Mouse (Mus musculus): ENCODE results near the gene Hnrnpf. TPM values are rescaled to one million over a fixed set of nuclear protein-coding genes. Genes with fewer than 3 reads are reported as not detected.

Gene Hnrnpf
- polyA plus RNA-seq, 1 experiment from 2014 or later: 907 TPM

DNA sequence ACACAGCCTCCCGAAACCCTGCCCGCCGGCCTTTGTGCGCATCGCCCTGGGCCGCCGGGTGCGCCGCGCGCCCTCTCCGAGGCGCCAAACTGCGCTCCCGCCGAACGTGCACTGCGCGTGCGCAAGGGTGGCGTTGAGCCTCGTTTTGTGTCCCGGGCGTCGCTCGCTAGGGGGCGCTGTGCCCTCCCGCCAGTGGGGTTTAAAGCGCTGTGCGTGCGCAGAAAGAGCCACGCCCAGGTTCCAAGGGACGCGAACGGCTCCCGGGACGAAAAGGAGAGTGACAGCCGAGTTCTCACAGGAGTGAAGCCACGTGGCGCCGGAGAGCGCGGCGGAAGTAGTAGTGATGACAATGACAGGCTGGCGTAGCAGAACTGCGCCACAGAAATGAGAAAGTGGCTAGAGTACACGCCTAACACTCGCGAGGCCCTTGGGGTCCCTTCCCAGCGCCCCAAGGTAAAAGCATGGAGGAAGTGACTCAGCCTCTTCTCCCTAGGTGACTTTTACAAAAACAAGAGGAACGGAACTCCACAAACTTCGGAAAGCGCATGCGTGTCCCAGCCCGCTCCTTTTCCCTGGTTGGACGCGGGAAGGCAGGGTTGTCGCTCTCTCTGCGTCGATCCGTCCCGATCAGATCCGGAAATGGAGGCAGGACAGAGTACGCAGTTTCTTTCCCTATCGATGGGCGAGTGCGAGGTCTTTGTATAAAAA, 20.6 kb upstream of the Hnrnpf start:
- peaks cover 11% of the 10 kb centered on the region for H3K4me1 ChIP-seq
- no peaks in the 10 kb centered on the region for H3K36me3 ChIP-seq
- under 1% methylated on average over 67 of the region's 67 CpGs for WGBS
- H3K9me3 ChIP-seq (replicated peaks): no peaks in the 10 kb centered on the region
- DNase-seq (ENCODE audit: low spot score): peak; percentile 100
- peak overlapping the region; percentile 98 for H3K27ac ChIP-seq
- no peaks in the 10 kb centered on the region for H3K27me3 ChIP-seq (ENCODE audit: low read depth, poor library complexity, severe bottlenecking)
- H3K4me3 ChIP-seq: peak overlapping the region; percentile 62

DNA sequence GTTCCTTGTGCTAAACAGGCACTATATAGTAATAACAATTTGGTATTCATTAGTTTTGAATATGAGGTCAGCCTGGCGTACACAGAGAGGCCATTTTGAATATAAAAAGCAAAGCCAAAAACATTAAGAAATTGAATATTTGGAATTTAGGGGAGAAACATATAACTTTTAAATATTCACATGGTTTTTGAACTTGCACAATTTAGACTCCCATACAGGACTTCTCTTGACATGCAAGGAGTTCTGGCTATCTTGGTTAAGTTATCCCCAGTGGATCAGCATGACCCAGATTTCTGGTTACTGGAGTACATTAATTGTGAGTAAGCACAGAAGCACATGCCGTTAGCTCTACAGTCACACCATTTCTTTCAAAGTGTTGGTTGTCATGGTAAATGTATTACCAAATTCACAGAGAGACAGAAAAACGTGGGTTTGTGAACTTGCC, 19.7 kb upstream of the Hnrnpf start:
- Histone ChIP-seq H3K9me3 (replicated peaks) (no peaks in the 10 kb centered on the region), H3K4me1 (peaks cover 11% of the 10 kb centered on the region), H3K27ac (peak overlapping the region; percentile 98), H3K36me3 (no peaks in the 10 kb centered on the region), H3K4me3 (peak overlapping the region; percentile 62), H3K27me3 (ENCODE audit: low read depth, poor library complexity, severe bottlenecking) (no peaks in the 10 kb centered on the region)
- no peak for DNase-seq (ENCODE audit: low spot score)
- WGBS: 57% methylated on average over 3 of the region's 3 CpGs

DNA sequence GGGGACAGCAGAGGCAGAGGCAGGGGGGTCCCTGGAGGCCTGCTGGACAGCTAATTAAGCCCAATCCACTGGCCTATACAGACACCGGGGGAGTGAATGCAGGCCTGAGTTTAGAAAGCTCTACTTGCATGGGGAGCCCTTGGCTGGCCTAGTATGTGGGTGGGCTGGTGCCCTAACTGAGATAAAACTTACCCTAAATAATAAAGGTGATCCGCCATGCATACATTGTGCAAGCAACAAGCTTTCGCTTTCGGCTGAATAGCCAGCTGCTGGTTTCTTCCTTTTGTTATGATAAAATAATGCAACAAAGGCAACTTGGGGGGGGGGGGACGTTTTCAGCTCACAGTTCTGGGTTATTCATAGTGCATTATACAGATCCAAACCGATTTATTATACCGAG, 18.9 kb upstream of the Hnrnpf start:
- Histone ChIP-seq H3K4me1 (peaks cover 11% of the 10 kb centered on the region), H3K4me3 (no peak overlapping the region), H3K36me3 (no peaks in the 10 kb centered on the region), H3K9me3 (replicated peaks) (no peaks in the 10 kb centered on the region), H3K27me3 (ENCODE audit: low read depth, poor library complexity, severe bottlenecking) (no peaks in the 10 kb centered on the region), H3K27ac (no peak overlapping the region)
- WGBS: 82% methylated on average over 7 of the region's 7 CpGs
- no peak for DNase-seq (ENCODE audit: low spot score)

DNA sequence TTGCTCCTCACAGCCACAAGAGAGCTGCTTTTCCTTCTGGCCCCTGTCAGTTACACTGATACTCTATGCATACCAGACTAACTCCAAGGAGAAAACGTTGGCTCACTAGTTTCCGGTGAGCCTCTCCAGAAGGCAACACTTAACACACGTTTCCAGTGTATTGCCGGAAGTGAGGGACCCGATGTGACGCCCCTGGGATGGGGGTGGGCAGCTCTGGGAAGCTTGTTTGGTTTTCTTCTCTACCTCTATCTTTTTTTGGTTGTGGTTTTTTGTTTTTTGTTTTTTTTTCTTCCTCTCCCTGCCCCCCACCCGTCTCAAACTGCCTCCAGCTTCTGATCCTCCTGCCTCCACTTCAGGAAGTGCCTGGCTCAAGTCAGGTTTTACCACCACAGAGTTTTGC, 18.1 kb upstream of the Hnrnpf start:
- peaks cover 11% of the 10 kb centered on the region for H3K4me1 ChIP-seq
- no peaks in the 10 kb centered on the region for H3K27me3 ChIP-seq (ENCODE audit: low read depth, poor library complexity, severe bottlenecking)
- no peak overlapping the region for H3K4me3 ChIP-seq
- H3K36me3 ChIP-seq: no peaks in the 10 kb centered on the region
- H3K9me3 ChIP-seq (replicated peaks): no peaks in the 10 kb centered on the region
- 74% methylated on average over 7 of the region's 7 CpGs for WGBS
- no peak for DNase-seq (ENCODE audit: low spot score)
- no peak overlapping the region for H3K27ac ChIP-seq

DNA sequence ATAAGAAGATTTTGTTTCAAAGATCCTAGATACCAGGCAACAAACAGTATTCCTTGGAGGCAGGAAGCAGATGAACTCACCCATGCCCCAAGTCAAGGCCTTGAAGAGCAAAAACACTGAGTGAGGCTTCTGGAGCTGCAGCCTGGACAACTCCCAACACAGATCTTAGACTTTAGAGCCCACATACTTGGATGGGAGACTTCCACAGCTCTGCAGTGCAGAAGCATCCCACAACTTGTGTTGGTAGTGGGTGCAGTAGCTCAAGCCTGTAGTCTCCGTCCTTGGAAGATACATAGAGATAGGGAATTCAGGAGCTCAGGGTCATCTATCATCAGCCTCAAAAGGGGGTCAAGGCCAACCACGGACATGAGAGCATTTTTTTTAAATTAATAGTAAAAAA, 14.2 kb upstream of the Hnrnpf start:
- WGBS: 96% methylated on average over 2 of the region's 2 CpGs
- Histone ChIP-seq H3K4me3 (no peak overlapping the region), H3K27ac (no peak overlapping the region), H3K27me3 (ENCODE audit: low read depth, poor library complexity, severe bottlenecking) (no peaks in the 10 kb centered on the region), H3K36me3 (no peaks in the 10 kb centered on the region), H3K4me1 (peaks cover 7% of the 10 kb centered on the region; the same call in 1 of the 2 replicates), H3K9me3 (replicated peaks) (no peaks in the 10 kb centered on the region)
- no peak for DNase-seq (ENCODE audit: low spot score)

DNA sequence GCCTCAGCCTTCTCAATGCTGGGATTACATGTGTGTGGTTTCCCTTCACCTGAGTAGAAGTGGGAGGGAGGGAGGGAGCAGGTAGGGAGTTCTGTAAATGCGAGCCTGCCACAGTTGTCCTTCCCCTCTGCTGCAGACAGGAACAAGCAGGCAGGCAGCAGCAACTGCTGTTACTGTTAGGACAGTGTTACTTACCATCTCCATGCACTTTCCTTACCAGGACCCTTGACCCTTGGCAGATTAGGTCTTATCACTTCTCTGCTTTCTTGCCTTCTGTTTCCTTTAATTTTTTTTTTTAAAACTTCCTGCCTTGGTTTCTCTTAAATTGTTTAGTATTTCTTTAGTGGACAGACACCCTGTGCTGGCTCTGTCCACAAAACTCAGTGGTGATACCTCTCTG, 12.1 kb upstream of the Hnrnpf start:
- Histone ChIP-seq H3K27me3 (ENCODE audit: low read depth, poor library complexity, severe bottlenecking) (no peaks in the 10 kb centered on the region), H3K9me3 (replicated peaks) (no peaks in the 10 kb centered on the region), H3K4me3 (no peak overlapping the region), H3K36me3 (no peaks in the 10 kb centered on the region), H3K4me1 (peaks cover 9% of the 10 kb centered on the region; the same call in 1 of the 2 replicates), H3K27ac (peak overlapping the region; percentile 67)
- DNase-seq (ENCODE audit: low spot score): no peak
- 48% methylated on average over 1 of the region's 1 CpGs for WGBS

DNA sequence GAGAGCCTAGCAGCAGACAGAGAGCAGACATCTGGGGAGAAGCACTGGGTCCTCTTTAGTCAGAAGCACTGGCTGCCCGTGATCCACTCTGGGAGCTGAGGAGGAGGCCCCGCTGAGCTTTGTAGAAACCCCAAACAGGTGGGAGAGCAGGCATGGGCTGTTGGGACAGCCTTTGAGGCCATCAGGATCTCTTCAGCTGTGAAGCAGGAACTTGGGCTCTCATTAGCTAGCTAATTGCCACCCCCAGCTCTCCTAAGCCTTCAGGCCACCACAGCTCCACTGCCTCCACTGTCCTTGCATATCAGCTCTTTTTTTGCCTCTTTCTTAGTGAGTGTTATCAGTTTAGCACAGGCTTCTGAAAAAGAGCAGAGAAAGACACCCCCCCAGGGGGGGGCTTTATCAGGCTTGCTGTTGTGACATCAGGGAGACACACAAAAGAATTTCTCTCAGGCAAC, 11.5 kb upstream of the Hnrnpf start:
- no peak for DNase-seq (ENCODE audit: low spot score)
- 71% methylated on average over 2 of the region's 2 CpGs for WGBS
- peak overlapping the region; percentile 67 for H3K27ac ChIP-seq

DNA sequence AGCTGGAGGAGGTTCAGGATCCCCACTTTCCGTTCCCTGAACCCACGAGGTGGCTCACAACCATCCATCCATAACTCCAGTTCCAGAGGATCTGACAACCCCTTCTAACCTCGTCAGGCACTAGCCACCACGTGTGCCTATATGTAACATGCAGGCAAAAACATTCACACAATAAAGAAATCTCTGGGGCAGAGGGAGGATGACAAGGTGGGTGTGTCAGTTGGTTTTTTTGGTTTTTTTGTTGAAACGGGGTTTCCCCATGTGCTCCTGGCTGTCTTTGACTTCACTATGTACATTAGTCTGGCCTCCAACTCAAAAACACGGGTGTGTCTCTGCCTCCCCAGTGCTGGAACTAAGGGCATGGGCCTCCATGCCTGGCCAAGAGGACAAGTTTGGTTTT, 9.9 kb upstream of the Hnrnpf start:
- Histone ChIP-seq H3K4me1 (peaks cover 9% of the 10 kb centered on the region; the same call in 1 of the 2 replicates), H3K9me3 (replicated peaks) (no peaks in the 10 kb centered on the region), H3K36me3 (no peaks in the 10 kb centered on the region), H3K27ac (no peak overlapping the region), H3K4me3 (no peak overlapping the region), H3K27me3 (ENCODE audit: low read depth, poor library complexity, severe bottlenecking) (no peaks in the 10 kb centered on the region)
- no peak for DNase-seq (ENCODE audit: low spot score)
- 85% methylated on average over 6 of the region's 6 CpGs for WGBS

More for the DNA sequence above, 11.5 kb upstream of the Hnrnpf start:
- Histone ChIP-seq H3K9me3 (replicated peaks) (no peaks in the 10 kb centered on the region), H3K4me3 (no peak overlapping the region), H3K36me3 (no peaks in the 10 kb centered on the region), H3K4me1 (peaks cover 9% of the 10 kb centered on the region; the same call in 1 of the 2 replicates), H3K27me3 (ENCODE audit: low read depth, poor library complexity, severe bottlenecking) (no peaks in the 10 kb centered on the region)

DNA sequence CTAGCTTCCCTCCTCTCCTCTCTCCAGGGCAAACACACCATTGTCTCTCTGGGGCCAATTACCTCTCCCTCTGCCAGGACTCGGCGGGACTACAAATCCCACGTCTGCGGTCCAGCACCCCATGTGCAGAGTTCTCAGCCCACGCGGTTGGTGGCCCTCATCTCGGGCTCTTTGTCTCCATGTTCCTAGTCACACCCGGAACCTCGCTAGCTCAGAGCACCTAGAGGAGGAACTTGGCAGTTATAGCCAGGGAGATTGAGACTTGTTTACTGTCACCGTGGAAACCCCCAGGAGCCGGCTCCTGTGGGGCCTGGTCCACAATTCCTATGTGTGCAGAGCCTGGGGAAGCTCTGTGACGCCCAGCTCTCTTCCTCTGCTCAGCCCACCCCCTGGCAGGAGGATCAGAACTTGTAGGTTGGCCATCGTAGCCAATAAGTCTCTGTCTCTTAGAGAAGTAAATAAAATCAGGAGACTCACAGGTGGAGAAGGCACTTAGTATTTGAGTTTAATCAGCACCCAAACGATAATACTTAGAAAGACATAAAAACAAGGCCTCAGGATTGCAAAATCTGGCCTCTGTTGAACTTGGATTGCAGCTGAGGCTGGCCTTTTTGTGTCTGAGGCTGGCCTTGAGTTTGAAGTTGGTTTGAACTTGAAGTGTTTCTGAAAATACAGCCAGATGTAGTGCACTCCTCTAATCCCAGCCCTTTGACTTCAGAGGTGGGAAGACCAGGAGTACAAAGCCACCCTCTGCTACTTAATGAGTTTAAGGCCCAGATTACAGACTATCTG, 8.6 kb upstream of the Hnrnpf start:
- WGBS: 69% methylated on average over 14 of the region's 14 CpGs
- H3K27ac ChIP-seq: no peak overlapping the region

DNA sequence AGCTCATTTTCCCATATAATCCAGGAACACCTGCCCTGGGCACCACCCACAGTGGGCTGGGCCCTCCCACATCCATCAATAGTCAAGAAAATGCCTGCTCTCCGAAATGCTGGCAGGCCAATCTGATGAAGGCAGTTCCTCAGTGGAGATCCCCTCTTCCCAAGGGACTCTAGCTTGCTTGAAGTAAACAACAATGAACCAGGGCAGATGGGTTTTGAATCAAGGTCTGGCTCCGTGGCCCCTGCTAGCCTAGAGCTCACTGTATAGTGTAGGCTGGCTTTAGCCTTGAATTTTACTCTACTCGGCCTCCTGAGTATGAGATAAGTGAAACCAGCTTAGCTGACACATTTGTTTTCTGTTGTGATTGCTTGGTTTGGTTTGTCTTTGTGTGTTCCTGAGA, 7.7 kb upstream of the Hnrnpf start:
- Histone ChIP-seq H3K36me3 (no peaks in the 10 kb centered on the region), H3K4me1 (peaks cover 9% of the 10 kb centered on the region; the same call in 1 of the 2 replicates), H3K27me3 (ENCODE audit: low read depth, poor library complexity, severe bottlenecking) (no peaks in the 10 kb centered on the region), H3K9me3 (replicated peaks) (no peaks in the 10 kb centered on the region), H3K27ac (no peak overlapping the region), H3K4me3 (no peak overlapping the region)
- DNase-seq (ENCODE audit: low spot score): no peak
- WGBS: 71% methylated on average over 3 of the region's 3 CpGs

More for the DNA sequence above, 8.6 kb upstream of the Hnrnpf start:
- no peaks in the 10 kb centered on the region for H3K36me3 ChIP-seq
- no peak for DNase-seq (ENCODE audit: low spot score)
- H3K4me1 ChIP-seq: peaks cover 9% of the 10 kb centered on the region; the same call in 1 of the 2 replicates
- H3K9me3 ChIP-seq (replicated peaks): no peaks in the 10 kb centered on the region
- no peaks in the 10 kb centered on the region for H3K27me3 ChIP-seq (ENCODE audit: low read depth, poor library complexity, severe bottlenecking)
- no peak overlapping the region for H3K4me3 ChIP-seq

DNA sequence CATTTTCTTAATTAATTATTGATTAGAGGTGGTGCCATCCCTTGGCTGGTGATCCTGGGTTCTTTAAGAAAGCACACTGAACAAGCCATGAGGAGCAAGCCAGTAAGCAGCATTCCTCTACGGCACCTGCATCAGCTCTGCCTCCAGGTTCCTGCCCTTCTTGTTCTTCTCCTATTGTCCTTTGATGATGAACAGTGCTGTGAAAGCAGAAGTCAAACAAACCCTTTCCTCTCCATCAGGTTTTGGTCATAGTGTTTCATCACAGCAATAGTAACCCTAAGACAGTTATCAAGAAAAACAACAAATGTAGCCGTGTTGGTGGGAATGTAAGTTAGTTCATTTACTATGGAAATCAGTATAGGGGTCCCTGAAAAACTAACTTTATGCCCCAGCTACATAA, 6.7 kb upstream of the Hnrnpf start:
- Histone ChIP-seq H3K36me3 (no peaks in the 10 kb centered on the region), H3K9me3 (replicated peaks) (no peaks in the 10 kb centered on the region), H3K27me3 (ENCODE audit: low read depth, poor library complexity, severe bottlenecking) (no peaks in the 10 kb centered on the region), H3K4me3 (no peak overlapping the region), H3K4me1 (peaks cover 8% of the 10 kb centered on the region; the same call in 1 of the 2 replicates), H3K27ac (no peak overlapping the region)
- 91% methylated on average over 2 of the region's 2 CpGs for WGBS
- no peak for DNase-seq (ENCODE audit: low spot score)

DNA sequence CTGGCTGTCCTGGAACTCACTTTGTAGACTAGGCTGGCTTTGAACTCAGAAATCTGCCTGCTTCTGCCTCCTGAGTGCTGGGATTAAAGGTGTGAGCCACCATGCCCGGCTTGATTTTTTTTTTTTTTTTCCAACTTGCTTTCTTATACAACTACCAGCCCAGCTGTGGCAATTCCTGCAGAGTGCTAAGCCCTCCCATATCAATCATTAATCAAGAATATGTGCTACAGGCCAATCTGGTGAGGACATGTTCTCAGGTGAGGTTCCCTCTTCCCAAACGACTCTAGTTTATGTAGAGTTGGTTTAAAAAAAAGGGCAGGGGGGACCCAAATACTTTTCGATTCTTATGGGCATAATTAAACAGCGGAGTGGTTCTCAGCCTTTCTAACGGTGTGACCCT, 2.3 kb upstream of the Hnrnpf start:
- Histone ChIP-seq H3K27ac (no peak overlapping the region), H3K4me3 (no peak overlapping the region), H3K27me3 (ENCODE audit: low read depth, poor library complexity, severe bottlenecking) (no peaks in the 10 kb centered on the region), H3K36me3 (no peaks in the 10 kb centered on the region), H3K4me1 (no peaks in the 10 kb centered on the region), H3K9me3 (replicated peaks) (no peaks in the 10 kb centered on the region)
- WGBS: 79% methylated on average over 5 of the region's 5 CpGs
- no peak for DNase-seq (ENCODE audit: low spot score)

Data from limb, embryonic 10.5 days (tissue).